Mouse (Mus musculus): ENCODE results near the gene Gm10295. TPM values are rescaled to one million over a fixed set of nuclear protein-coding genes. Genes with fewer than 3 reads are reported as not detected.

Gene Gm10295
- not detected in 2 replicates for polyA plus RNA-seq (2012; rRNA removed)

DNA sequence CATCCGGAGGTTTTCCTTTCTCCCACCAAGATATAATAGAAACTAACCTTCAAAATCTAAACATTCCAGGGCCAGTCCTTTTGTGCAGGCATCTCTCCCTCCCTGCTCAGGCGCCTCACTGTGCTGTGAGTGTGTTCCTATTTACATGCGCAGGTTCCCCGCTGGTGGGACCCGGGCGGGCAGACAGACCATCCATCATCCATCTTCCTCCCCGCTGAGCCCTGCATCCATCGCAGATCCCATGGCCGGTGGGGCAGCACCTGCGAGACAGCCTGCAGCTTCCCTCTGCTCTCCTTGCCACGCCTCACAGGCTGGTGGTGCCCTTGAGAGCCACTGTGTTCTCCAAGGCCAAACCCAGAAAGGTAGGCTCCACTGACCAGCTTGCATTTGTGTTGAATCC, at the start of gene Gm10295:
Gene Gm10295, minus strand, starts transcription at position 122 of the 400 bp plus-strand sequence.

